Mouse (Mus musculus) forebrain, embryonic 14.5 days (tissue): Measurements from ENCODE around the gene Folr1. TPM values are rescaled to one million over a fixed set of nuclear protein-coding genes. Genes with fewer than 3 reads are reported as not detected.
A peak's percentile ranks its signal among the peaks of the same experiment; 100 is the strongest.

Experiments used
- ATAC-seq: fragments of 200-750 bp; cut with Nextera tagmentation; 2 replicates; pipeline ENCODE4 v1.8.0; 2017; ENCODE audit warnings: mild to moderate bottlenecking, moderate library complexity
- DNase-seq: peaks from one replicate; pipeline ENCODE4 v3.0.0-alpha.2; 2015; ENCODE audit warnings: low spot score
- H3K27ac ChIP-seq: fragments of 300-500 bp; sonication (generic); 2 replicates; pipeline ENCODE4 v1.5.1; 2014; ENCODE audit warnings: low read depth, mild to moderate bottlenecking, control low read depth, low read length, moderate library complexity
- H3K27me3 ChIP-seq: fragments of 300-500 bp; sonication (generic); replicated peaks from 2 replicates; pipeline ENCODE4 v1.6.1; 2014; ENCODE audit warnings: low read length, control low read depth, mixed read lengths; ENCODE audit not compliant: control insufficient read depth, insufficient read depth
- H3K36me3 ChIP-seq: fragments of 300-500 bp; sonication (generic); 2 replicates; pipeline ENCODE4 v1.6.1; 2014; ENCODE audit warnings: low read length, control low read depth; ENCODE audit not compliant: control insufficient read depth, insufficient read depth
- H3K4me1 ChIP-seq: fragments of 300-500 bp; sonication (generic); 2 replicates; pipeline ENCODE4 v1.6.1; 2014; ENCODE audit warnings: antibody characterized with exemption, low read length, control low read depth; ENCODE audit not compliant: control insufficient read depth, insufficient read depth
- H3K4me2 ChIP-seq: fragments of 300-500 bp; sonication (generic); 2 replicates; pipeline ENCODE4 v1.6.1; 2014; ENCODE audit warnings: mild to moderate bottlenecking, control low read depth, low read length
- H3K4me3 ChIP-seq: fragments of 300-500 bp; sonication (generic); 2 replicates; pipeline ENCODE4 v1.5.1; 2014; ENCODE audit warnings: low read depth, low read length, control low read depth
- H3K9ac ChIP-seq: fragments of 300-500 bp; sonication (generic); 2 replicates; pipeline ENCODE4 v1.6.1; 2014; ENCODE audit warnings: mild to moderate bottlenecking, low read length, control low read depth, moderate library complexity
- H3K9me3 ChIP-seq: fragments of 300-500 bp; sonication (generic); replicated peaks from 2 replicates; pipeline ENCODE4 v1.6.1; 2016; ENCODE audit warnings: low read length, control low read depth, mixed read lengths; ENCODE audit not compliant: control insufficient read depth
- WGBS: fragments of 180-500 bp; shearing (Covaris S2); extraction: QIAGEN DNeasy Blood & Tissue Kit; methylation state at CpG from one replicate; pipeline ENCODE4 v1.1.7; 2014; 5-methylcytosine and 5-hydroxymethylcytosine counted together
- polyA plus RNA-seq: library from polyadenylated mRNA; unstranded; fragments of >200 nt; fragmentation: Nextera tagmentation; extraction: Ambion mirVana; gene quantifications from 2 replicates; pipeline ENCODE4 v1.2.1, GENCODE M21; 2014

Folr1 gene
- polyA plus RNA-seq, 1 experiment from 2014 or later = 30.6 TPM

DNA sequence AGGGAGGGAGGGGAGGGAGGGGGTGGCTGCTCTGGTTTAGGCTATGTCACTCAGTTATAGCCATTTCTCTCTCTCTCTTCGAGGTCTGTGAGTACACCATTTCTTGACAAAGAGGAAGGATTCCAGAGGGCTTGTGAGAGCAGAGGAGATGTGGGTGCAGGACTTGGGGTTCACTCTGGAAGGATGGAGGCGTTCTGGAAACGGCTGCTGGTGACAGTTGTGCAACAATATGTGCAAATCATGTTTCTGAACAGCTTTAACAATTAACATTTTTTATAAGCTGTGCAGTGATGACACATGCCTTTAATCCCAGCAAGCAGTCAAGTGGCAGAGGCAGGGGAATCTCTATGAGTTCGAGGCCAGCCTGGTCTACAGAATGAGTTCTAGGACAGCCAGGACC, 10.3 kb upstream of the Folr1 start:
- no peak overlapping the region for H3K9ac ChIP-seq
- H3K9me3 ChIP-seq = no peaks in the 10 kb centered on the region
- 80% methylated on average over 4 of the region's 4 CpGs for WGBS
- no peaks in the 10 kb centered on the region for H3K4me1 ChIP-seq
- no peak overlapping the region for H3K4me3 ChIP-seq
- ATAC-seq = no peak
- H3K36me3 ChIP-seq = no peaks in the 10 kb centered on the region
- H3K4me2 ChIP-seq = no peak overlapping the region
- no peaks in the 10 kb centered on the region for H3K27me3 ChIP-seq
- H3K27ac ChIP-seq = no peak overlapping the region
- no peak for DNase-seq

DNA sequence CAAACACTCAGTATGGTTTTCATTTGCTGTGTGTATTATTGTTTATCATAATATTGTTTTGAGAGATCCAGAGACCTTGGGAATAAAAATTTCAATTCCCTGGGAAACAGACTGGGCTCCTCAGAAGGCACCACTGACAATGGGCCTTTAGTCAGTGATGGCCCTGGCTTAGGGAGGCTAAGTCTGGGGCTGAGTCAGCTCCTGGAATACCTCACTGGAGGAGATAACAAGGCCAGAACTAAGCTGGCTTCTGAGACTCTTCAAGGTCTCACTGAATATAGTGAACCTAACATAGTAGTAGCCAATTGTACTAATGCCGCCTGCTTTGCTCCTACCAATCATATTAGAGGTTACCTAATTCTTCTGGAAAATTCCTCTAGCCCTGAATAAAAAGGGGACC, 5.4 kb upstream of the Folr1 start:
- H3K27me3 ChIP-seq = no peaks in the 10 kb centered on the region
- H3K36me3 ChIP-seq = no peaks in the 10 kb centered on the region
- no peak overlapping the region for H3K27ac ChIP-seq
- H3K4me2 ChIP-seq = no peak overlapping the region
- WGBS = 92% methylated on average over 1 of the region's 1 CpGs
- no peaks in the 10 kb centered on the region for H3K9me3 ChIP-seq
- DNase-seq = no peak
- no peak overlapping the region for H3K9ac ChIP-seq
- H3K4me1 ChIP-seq = no peaks in the 10 kb centered on the region
- ATAC-seq = no peak
- H3K4me3 ChIP-seq = no peak overlapping the region

- ATAC-seq (no peak), DNase-seq (no peak)
- Histone ChIP-seq H3K4me3 (no peak overlapping the region), H3K27ac (no peak overlapping the region), H3K4me2 (no peak overlapping the region), H3K4me1 (no peaks in the 10 kb centered on the region), H3K9me3 (no peaks in the 10 kb centered on the region), H3K9ac (no peak overlapping the region), H3K27me3 (no peaks in the 10 kb centered on the region), H3K36me3 (no peaks in the 10 kb centered on the region)
- WGBS = 92% methylated on average over 3 of the region's 3 CpGs
These were observed 708 bp upstream of the Folr1 start for GRCm38 (mm10) chr7:101871296-101871695.

DNA sequence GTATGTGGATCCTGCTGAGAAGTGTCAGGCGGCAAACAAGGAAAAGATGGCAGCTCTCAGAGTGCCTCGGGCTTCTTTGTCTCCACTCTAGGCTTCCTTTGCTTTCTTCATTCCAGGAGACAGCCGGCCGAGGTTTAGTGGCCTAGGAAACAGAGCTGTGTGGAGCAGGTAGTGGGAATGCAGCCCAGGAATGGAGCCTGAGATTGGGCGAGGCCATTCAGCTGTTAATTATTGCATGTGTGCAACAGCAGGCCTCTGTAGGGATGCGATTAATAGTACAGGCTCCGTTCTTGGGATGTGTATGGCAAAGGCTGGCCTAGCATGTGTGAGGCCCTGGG, 1.5 kb downstream of the Folr1 start:
- Histone ChIP-seq H3K9ac (no peak overlapping the region), H3K9me3 (no peaks in the 10 kb centered on the region), H3K27ac (no peak overlapping the region), H3K4me2 (no peak overlapping the region), H3K27me3 (no peaks in the 10 kb centered on the region), H3K36me3 (no peaks in the 10 kb centered on the region), H3K4me1 (no peaks in the 10 kb centered on the region), H3K4me3 (no peak overlapping the region)
- DNase-seq (peak; percentile 40), ATAC-seq (peak; percentile 26; the same call in 1 of the 2 replicates)
- WGBS = 43% methylated on average over 7 of the region's 7 CpGs

DNA sequence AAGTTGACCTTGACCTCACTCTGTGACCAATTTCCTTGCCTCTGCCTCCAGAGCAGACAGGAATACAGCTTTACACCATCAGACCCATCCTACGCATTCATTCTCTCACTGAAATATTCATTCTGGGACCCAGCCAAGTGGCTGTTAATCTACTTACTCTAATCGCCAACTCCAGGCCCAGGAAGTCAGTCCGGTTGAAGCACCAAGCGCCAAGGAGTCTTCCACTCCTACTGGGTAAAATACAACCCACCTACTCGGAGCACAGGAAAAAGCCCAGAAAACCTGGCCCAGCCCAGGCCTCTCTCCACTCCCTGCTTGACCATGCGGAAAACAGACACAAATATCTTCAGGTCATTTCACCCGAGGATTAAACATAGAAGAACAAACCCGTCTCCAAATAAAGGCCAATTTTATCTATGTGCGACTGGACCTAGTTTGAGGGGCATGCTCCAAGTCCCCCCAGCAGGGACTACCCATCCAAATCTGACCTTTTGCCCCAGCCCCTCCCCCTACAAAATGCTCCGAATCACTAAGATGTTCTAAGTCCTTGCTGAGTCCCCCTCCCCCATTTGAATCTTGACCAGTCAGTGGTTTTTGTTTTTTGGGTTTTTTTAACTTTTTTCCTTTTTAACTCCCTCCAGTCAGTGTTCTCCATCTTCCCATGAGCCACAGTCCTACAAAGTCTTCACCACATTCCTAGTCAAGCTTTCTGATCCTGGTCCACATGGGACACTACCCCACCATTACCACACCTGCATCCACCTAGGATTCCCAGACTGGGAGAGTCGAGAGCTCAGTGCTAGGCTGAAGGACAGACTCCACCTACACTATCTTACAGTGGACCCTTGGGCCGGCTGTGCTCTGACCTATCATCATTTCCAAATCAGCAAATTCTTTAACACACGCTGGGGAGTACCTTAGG, 2.1 kb downstream of the Folr1 start:
- WGBS = 53% methylated on average over 13 of the region's 13 CpGs
- H3K36me3 ChIP-seq = no peaks in the 10 kb centered on the region

DNA sequence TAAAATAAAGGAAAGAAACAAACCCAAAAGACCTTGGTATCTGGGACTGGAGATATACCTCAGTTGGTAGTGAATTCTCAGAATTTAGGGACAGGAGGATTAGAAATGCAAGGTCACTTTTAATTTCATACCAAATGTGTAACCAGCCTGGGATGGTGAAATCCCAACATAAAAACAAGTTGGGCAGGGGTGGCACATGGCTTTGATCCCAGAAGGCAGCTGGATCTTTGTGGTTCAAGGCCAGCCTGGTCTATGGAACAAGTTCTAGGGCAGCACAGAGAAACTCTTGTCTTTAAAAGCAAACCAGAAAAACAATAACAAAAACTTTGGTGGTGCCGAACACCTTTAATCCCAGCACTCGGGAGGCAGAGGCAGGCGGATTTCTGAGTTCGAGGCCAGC, 3.1 kb downstream of the Folr1 start:
- H3K9me3 ChIP-seq = no peaks in the 10 kb centered on the region
- no peak overlapping the region for H3K4me2 ChIP-seq
- no peak overlapping the region for H3K4me3 ChIP-seq
- no peak for ATAC-seq
- WGBS = 94% methylated on average over 4 of the region's 4 CpGs
- DNase-seq = no peak
- no peaks in the 10 kb centered on the region for H3K27me3 ChIP-seq
- no peaks in the 10 kb centered on the region for H3K36me3 ChIP-seq
- H3K4me1 ChIP-seq = no peaks in the 10 kb centered on the region
- no peak overlapping the region for H3K9ac ChIP-seq
- no peak overlapping the region for H3K27ac ChIP-seq

More for the DNA sequence above, 2.1 kb downstream of the Folr1 start:
- no peak overlapping the region for H3K4me2 ChIP-seq
- no peak overlapping the region for H3K4me3 ChIP-seq
- no peaks in the 10 kb centered on the region for H3K4me1 ChIP-seq
- ATAC-seq (no peak), DNase-seq (peak; percentile 20)
- H3K27ac ChIP-seq = no peak overlapping the region
- no peaks in the 10 kb centered on the region for H3K9me3 ChIP-seq
- H3K27me3 ChIP-seq = no peaks in the 10 kb centered on the region
- no peak overlapping the region for H3K9ac ChIP-seq

DNA sequence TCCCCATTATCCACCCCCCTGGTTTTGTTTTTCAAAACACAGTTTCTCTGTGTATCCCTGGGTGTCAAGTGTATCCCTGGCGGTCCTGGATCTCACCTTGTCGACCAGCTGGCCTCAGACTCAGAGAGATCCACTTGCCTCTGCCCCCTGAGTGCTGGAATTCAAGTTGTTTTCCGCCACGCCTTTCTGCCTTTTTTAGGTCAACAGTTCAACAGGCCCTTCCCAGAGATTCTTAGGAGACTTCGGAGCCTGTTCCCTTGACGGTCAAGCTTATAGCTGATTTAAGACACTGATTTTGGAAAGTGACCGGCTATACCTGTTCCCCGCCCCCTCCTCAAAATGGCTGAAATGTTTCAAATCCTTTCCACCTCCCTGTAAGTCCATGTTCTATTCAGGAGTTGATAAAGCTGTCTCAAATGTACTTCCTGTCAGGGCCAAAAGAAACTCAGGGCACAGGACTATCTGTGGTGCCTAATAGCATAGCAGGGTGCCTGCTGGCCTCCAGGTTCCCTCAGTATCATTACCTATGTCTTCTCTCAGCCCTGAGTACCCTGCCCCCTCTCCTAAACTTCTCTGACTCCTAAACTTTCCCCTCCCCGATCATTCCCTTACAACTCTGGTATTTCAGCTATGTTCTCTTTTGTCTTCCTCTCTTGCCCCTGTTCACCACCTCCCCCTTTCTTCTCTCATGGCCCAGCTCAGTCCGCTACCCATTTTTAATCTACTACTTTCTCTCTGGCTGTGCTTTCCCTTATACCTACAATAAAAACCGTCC, 3.9 kb downstream of the Folr1 start:
- H3K27me3 ChIP-seq = no peaks in the 10 kb centered on the region
- H3K27ac ChIP-seq = no peak overlapping the region
- no peak overlapping the region for H3K9ac ChIP-seq
- no peak for ATAC-seq
- no peaks in the 10 kb centered on the region for H3K36me3 ChIP-seq
- H3K4me1 ChIP-seq = no peaks in the 10 kb centered on the region
- DNase-seq = no peak
- H3K9me3 ChIP-seq = no peaks in the 10 kb centered on the region
- H3K4me3 ChIP-seq = no peak overlapping the region
- H3K4me2 ChIP-seq = no peak overlapping the region
- 75% methylated on average over 11 of the region's 11 CpGs for WGBS

DNA sequence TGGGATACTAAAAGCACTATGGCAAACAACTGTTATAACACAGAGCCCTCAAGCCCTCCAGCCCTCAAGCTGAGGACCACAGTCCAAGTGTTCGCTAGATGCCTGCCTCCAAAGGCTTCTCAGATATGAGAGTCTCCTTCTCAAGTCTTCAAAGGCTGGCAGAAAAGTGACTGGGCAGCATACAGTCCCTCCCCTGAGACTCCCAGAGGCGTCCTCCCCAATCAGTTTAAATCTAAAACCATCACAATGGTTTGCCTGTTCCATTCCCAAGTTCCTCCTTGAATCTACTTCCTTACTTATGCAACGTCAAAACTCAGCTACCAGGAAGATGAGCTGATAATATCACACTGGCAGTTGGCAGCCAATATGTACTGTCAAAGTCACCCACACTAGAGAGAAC, 7.2 kb downstream of the Folr1 start, which contains the start of gene Anapc15:
Gene Anapc15, plus strand, starts transcription at position 301 of the 400 bp plus-strand sequence.
- DNase-seq (no peak), ATAC-seq (no peak)
- H3K4me3 ChIP-seq = no peak within 1 kb of the TSS
- H3K4me1 ChIP-seq = no peaks in the 10 kb centered on the region
- H3K9me3 ChIP-seq = no peaks in the 10 kb centered on the region
- H3K9ac ChIP-seq = no peak within 1 kb of the TSS
- no peaks in the 10 kb centered on the region for H3K36me3 ChIP-seq
- H3K27ac ChIP-seq = no peak within 1 kb of the TSS
- 84% methylated on average over 3 of the region's 3 CpGs for WGBS
- H3K27me3 ChIP-seq = no peaks in the 10 kb centered on the region
- H3K4me2 ChIP-seq = no peak within 1 kb of the TSS

- H3K4me1 ChIP-seq = no peaks in the 10 kb centered on the region
- ATAC-seq = no peak
- no peaks in the 10 kb centered on the region for H3K36me3 ChIP-seq
- no peak for DNase-seq
- no peaks in the 10 kb centered on the region for H3K9me3 ChIP-seq
- no peaks in the 10 kb centered on the region for H3K27me3 ChIP-seq
- no peak overlapping the region for H3K27ac ChIP-seq
- no peak overlapping the region for H3K4me3 ChIP-seq
- H3K9ac ChIP-seq = no peak overlapping the region
- 76% methylated on average over 3 of the region's 3 CpGs for WGBS
- no peak overlapping the region for H3K4me2 ChIP-seq
These were observed 8.3 kb downstream of the Folr1 start for GRCm38 (mm10) chr7:101862291-101862690.
